Mouse (Mus musculus): ENCODE measurements around the gene Izumo4. TPM values are rescaled to one million over a fixed set of nuclear protein-coding genes. Genes with fewer than 3 reads are reported as not detected.

Gene Izumo4
- polyA plus RNA-seq (2012; rRNA removed) = 8.7 and 9.9 TPM in 2 replicates

GRCm38 (mm10) chr10:80701721-80702535 is at the start of gene Izumo4, which contains the start of gene Mob3a:
Gene Izumo4 (plus strand): TSS chr10:80702184.
Gene Mob3a (minus strand): TSS chr10:80701977.

GRCm38 (mm10) chr10:80656863-80657623 is 44.9 kb upstream of the Izumo4 start, which contains the start of gene Btbd2:
Gene Btbd2 (minus strand): TSS chr10:80657071.

GRCm38 (mm10) chr10:80677942-80678436 is 24.0 kb upstream of the Izumo4 start, which contains the start of gene Mknk2:
Gene Mknk2 (minus strand): TSS chr10:80678112.

GRCm38 (mm10) chr10:80742180-80742978 is 40.4 kb downstream of the Izumo4 start, which contains the start of gene Ap3d1:
Gene Ap3d1 (minus strand): TSS chr10:80742264.

GRCm38 (mm10) chr10:80754594-80755290 is 52.8 kb downstream of the Izumo4 start, which contains the start of gene Dot1l:
Gene Dot1l (plus strand): TSS chr10:80755206.

Other genes with a start within 250 kb of the Izumo4 start
- gene Onecut3, start 207.3 kb upstream of the Izumo4 start, polyA plus RNA-seq (2012; rRNA removed) = 0.02 TPM in 2 replicates
- gene Atp8b3, start 163.1 kb upstream of the Izumo4 start, polyA plus RNA-seq (2012; rRNA removed) = 0.01 and 0.02 TPM in 2 replicates
- gene Rexo1, start 140.6 kb upstream of the Izumo4 start, polyA plus RNA-seq (2012; rRNA removed) = 16.8 and 19.0 TPM in 2 replicates
- gene Klf16, start 124.9 kb upstream of the Izumo4 start, polyA plus RNA-seq (2012; rRNA removed) = 12.0 and 13.6 TPM in 2 replicates
- gene Abhd17a, start 111.8 kb upstream of the Izumo4 start, polyA plus RNA-seq (2012; rRNA removed) = 34.0 and 39.9 TPM in 2 replicates
- gene Scamp4, start 99.3 kb upstream of the Izumo4 start, polyA plus RNA-seq (2012; rRNA removed) = 16.7 and 22.6 TPM in 2 replicates
- 4.5 and 5.6 TPM in 2 replicates for gene Adat3, start 99.3 kb upstream of the Izumo4 start, polyA plus RNA-seq (2012; rRNA removed)
- gene Gm49322, start 96.2 kb upstream of the Izumo4 start, polyA plus RNA-seq (2012; rRNA removed) = 1.0 and 1.4 TPM in 2 replicates
- gene Csnk1g2, start 79.3 kb upstream of the Izumo4 start, polyA plus RNA-seq (2012; rRNA removed) = 45.6 and 48.1 TPM in 2 replicates
- gene Btbd2, start 45.1 kb upstream of the Izumo4 start, polyA plus RNA-seq (2012; rRNA removed) = 7.5 and 8.3 TPM in 2 replicates
- gene Mknk2, start 24.1 kb upstream of the Izumo4 start, polyA plus RNA-seq (2012; rRNA removed) = 49.3 and 57.7 TPM in 2 replicates
- gene Mob3a, start 207 bp upstream of the Izumo4 start, polyA plus RNA-seq (2012; rRNA removed) = 11.6 and 12.9 TPM in 2 replicates
- 22.8 and 25.7 TPM in 2 replicates for gene Ap3d1, start 40.1 kb downstream of the Izumo4 start, polyA plus RNA-seq (2012; rRNA removed)
- gene Dot1l, start 53.0 kb downstream of the Izumo4 start, polyA plus RNA-seq (2012; rRNA removed) = 6.3 and 11.7 TPM in 2 replicates
- gene Sf3a2, start 96.0 kb downstream of the Izumo4 start, polyA plus RNA-seq (2012; rRNA removed) = 36.9 and 42.4 TPM in 2 replicates
- gene Plekhj1, start 96.4 kb downstream of the Izumo4 start, polyA plus RNA-seq (2012; rRNA removed) = 44.3 and 48.4 TPM in 2 replicates
- gene Amh, start 103.1 kb downstream of the Izumo4 start, polyA plus RNA-seq (2012; rRNA removed) = 0.31 and 0.32 TPM in 2 replicates
- 0.03 and 0.50 TPM in 2 replicates for gene Jsrp1, start 111.3 kb downstream of the Izumo4 start, polyA plus RNA-seq (2012; rRNA removed)
- 574 and 704 TPM in 2 replicates for gene Oaz1, start 124.5 kb downstream of the Izumo4 start, polyA plus RNA-seq (2012; rRNA removed)
- gene Lingo3, start 141.9 kb downstream of the Izumo4 start, polyA plus RNA-seq (2012; rRNA removed) = not detected in 2 replicates
- gene Lsm7, start 153.0 kb downstream of the Izumo4 start, polyA plus RNA-seq (2012; rRNA removed) = 222 and 233 TPM in 2 replicates
- gene Sppl2b, start 153.1 kb downstream of the Izumo4 start, polyA plus RNA-seq (2012; rRNA removed) = 58.7 and 66.2 TPM in 2 replicates
- 0.02 and 0.05 TPM in 2 replicates for gene Tmprss9, start 169.7 kb downstream of the Izumo4 start, polyA plus RNA-seq (2012; rRNA removed)
- 99.7 and 111 TPM in 2 replicates for gene Timm13, start 198.8 kb downstream of the Izumo4 start, polyA plus RNA-seq (2012; rRNA removed)
- 11.5 and 11.8 TPM in 2 replicates for gene Lmnb2, start 216.1 kb downstream of the Izumo4 start, polyA plus RNA-seq (2012; rRNA removed)
- 2.1 and 2.2 TPM in 2 replicates for gene Gadd45b, start 227.9 kb downstream of the Izumo4 start, polyA plus RNA-seq (2012; rRNA removed)

Data from liver, embryonic 14 days (tissue).